Mouse (Mus musculus) urinary bladder, postnatal 25 days (tissue): Measurements from ENCODE around the gene Defb36.

Source experiments
- DNase-seq: peaks from one replicate; pipeline ENCODE4 v3.0.0; 2022; ENCODE audit warnings: low spot score

Gene Defb36

DNA sequence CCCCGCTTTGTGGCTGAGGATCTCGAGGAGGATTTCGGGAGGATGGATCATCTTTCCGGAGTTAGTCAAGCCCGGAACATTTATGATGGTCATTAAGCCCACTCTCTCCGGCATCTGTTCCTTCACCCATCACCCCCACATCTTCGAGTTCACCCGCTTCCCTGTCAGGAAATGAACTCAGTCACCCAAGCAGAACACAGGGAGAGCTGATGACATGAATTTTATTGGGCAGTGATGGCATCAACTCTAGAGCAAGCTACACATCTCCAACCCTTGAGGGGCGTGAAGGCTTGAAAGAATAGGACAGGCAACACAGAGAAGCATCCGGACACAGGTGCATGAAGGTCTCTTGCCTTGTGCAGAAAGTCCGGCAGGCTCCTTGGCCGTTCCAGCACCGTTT, 18.0 kb downstream of the Defb36 start:
- no peak for DNase-seq

DNA sequence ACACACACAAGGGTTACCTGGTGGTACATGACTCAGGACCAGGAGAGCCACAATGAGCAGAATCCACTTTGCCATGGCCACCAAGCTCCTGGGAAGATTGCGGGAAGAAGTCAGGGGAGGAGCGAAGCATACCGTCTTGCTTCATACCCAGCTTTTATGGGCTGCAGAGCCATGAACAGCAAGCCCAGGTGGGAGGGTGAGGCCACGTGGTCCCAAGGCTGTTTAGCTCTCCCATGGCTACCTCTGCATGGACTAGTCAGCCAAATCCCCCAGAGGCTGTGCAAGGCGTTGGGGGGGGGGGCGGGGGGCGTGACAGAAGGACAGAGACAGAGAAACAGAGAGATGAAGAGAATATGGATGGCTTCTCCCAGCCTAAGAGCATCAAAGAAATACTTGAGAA, 18.8 kb downstream of the Defb36 start, which contains the start of gene Defb25:
Gene Defb25 (minus strand): TSS at position 101 of the 400 bp plus-strand sequence.
- no peak for DNase-seq

DNA sequence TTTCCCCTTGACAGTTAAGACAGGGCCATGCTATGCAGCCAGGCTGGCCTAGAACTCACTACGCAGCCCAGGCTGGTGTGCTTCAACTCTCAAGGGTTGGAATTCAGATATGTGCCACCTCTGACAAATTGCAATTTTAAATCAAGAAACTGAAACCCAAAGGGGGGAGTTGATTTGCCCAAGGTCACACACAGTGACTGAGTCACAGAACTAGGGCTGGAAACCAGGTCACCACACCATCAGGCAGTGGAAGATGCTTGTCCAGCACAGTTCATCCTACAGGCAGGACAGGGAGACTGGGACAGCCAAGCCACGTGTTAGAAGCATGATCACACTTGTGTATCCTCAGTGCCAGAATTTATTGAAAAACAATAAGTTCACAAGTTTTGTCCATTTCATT, 20.4 kb downstream of the Defb36 start:
- DNase-seq: no peak

DNA sequence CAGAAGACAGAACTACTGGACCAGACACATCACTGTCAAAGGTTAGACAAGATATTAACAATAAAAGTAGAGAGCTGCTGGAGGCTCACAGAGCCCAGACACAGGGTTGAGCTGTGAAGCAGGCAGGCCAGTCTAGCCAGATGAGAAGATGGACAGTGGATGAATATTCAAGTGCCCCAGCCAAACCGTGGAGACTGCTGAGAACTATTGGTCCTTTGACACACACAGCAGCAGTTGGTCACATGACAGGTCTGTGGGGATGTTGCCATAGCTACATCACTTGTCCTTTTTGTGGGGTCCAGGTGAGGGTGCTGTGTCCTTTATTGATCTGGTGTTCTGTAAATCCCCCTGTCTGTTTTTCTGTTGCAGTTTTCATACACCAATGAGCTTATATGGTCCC, 21.1 kb downstream of the Defb36 start:
- no peak for DNase-seq

DNA sequence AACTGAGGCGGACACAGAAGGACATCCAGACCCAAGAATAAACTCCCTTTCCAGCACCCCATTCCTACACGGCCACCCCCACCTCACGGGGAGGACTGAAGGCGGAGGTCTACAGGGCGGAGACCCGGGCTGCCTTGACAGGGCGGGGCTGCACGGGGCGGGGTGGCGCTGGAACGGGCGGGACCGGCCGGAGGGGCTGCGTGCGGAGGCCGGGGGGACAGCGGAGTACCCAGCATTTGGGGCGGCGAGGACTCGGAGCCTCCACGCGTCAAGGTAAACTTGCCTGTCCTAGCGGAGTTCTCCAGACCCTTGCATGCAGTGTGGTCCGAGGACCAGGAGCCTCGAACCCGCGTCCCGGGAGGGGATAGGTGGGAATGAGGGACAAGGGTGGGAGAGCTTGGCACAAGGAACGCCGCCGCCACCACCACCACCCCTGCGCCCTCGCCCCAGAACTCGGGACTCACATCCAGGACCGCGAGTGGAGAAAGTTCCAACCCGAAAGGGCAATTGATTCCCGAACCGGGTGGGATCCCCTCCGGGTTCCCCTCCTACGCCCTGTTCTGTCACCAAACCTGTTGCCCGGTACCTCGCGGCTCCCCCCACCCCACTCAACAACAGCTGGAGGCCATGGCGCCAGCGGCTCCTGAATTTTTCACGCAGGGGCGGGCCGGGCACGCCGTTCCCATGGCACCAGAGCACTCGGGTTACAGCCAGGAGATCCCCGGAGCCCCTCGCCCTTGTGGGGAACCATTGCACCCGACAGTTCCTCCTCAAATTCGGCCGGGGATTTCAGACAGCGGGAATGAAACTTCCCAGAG, 22.9 kb downstream of the Defb36 start, which contains the start of gene Rem1:
Gene Rem1 (plus strand): TSS at position 178 of the 818 bp plus-strand sequence.
- DNase-seq: no peak

DNA sequence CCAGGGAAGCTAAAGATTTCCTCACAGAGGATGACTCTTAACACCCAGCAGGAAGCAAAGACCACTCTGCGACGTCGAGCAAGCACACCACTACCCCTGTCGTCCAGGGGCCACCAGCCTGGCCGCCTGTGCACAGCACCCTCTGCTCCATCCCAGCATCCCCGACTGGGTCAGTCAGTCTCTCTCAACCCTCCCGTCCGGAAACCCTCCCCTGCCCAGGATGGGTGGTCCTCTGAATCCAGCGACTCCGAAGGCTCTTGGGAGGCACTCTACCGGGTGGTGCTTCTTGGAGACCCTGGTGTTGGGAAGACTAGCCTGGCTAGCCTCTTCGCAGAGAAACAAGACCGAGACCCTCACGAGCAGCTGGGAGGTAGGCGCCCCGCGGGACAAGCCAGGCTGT, 23.9 kb downstream of the Defb36 start:
- DNase-seq: no peak

DNA sequence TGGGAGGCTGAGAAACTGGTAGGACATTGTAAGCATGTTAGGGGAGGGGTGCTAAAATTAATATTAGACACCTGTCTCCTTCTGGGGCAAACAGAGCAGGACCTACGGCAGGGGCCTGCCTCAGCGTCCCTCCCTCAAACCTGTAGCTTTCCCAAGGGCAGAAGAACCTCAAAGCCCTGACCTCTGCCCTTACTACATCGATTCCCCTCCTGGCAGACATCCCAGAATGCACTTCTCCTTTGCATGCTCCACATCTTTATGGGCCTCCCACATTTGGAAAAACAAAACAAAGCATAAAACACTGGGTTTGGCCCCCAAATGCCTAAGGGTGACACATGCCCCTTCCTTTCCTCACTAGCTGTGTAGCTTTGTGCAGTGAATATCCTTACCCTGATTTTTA, 25.1 kb downstream of the Defb36 start:
- no peak for DNase-seq

DNA sequence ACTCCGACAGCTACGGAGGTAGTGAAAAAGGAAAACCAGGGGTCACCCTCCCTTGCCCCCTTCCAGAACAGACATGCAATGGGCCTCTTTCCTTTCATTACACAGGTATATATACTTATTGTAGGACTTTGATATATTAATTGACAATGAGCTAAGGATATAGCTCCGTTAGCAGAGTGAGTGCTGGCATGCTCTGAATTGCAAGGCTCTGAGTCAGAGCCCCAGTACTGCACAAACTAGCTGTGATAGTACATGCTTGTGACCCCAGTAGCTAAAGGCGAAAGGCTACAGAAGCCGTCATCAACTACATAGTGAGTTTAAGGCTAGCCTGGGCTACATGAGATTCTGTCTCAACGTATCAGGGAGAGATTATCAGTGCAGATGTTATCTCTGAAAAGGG, 25.8 kb downstream of the Defb36 start:
- no peak for DNase-seq

DNA sequence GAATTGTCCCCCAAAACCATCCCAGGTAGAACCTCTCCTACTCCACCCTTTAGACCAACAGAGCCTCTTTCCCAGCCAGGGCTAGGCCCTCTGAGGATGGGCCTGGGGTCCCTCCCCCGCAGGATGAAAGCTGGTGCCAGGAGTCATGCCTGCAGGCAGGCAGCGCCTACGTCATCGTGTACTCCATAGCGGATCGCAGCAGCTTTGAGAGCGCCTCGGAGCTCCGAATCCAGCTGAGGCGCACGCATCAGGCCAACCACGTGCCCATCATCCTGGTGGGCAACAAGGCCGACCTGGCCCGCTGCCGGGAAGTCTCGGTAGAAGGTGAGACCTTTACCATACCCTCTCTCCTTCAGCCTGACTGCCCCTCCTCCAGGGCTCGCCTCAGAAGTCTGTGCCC, 29.2 kb downstream of the Defb36 start:
- DNase-seq: no peak

DNA sequence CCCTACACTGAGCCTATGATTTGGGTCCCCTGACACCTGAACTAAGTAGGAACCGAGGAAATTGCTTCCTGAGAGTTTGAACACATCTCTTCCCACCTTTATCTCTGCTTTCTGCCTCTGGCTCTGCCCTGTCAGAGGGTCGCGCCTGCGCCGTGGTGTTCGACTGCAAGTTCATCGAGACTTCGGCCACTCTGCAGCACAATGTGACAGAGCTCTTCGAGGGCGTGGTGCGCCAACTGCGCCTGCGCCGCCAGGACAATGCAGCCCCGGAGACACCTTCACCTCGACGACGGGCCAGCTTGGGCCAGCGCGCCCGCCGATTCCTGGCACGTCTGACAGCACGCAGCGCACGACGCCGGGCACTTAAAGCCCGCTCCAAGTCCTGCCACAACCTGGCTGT, 30.2 kb downstream of the Defb36 start:
- no peak for DNase-seq

DNA sequence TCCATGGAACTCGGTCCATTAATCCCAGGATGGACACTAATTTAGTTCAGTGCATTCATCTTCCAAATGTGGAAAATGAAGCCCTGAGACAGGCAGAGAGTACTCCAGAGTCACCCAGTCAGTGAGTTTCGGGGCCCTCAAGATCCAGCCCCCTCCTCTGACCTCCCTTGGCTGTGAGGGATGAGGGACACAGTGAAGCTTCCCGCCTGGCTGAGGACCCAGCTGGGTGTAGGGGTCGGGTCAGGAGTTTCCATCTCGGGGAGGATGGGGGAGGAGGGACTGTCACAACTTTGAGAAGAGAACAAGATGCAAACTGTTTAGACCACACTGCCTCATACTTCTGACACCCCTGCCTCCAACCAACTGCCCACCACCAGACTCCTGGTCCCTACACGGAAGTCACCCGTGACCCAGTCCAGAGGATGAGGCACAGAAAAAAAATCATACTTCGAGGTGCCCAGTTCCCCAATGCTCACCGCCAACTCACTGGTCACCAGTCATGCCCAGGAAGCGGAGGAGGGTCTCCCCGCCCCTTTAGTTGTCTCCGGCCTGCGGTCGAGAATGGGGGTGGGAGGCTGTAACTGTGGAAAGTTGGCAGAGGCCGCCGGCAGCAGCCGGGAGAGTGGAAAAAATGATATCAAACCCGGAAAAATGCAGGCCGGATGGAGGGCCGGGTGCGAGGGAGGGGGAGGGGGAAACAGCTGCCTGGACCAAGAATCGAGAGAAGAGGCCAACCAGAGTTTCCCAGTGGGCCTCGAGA, 32.3 kb downstream of the Defb36 start:
- peak; percentile 24 for DNase-seq

DNA sequence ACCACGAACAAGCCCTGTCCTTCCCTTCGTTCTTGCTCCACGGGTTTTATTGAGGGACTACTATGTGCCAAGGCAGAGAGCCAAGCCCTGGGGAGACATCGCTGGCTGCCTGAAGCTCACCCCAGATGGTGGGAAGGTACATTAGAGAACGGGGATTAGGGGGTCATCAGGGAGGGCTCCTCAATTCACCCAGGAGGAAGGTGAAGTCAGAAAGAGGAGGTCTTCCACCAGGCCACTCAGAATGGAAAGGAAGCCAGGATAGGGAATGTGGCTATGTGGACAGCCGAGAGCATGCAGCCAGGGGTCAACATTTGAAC, 32.8 kb downstream of the Defb36 start:
- DNase-seq: no peak

DNA sequence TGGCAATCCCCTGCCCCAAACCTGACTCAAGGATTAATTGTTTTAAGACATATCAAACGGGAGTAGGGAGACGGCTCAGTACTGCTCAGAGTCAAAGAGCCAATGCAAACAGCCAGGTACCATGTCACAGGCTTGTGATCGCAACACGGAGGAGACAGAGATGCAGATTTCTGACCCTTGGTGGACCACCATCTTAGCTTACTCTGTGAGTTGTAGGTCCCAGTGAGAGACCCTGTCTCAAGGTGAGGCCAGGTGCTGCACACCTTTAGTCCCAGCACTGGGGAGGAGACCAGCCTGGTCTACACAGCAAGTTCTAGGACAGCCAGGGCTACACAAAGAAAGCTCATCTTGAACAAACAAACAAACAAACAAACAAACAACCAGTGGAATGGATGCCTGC, 33.3 kb downstream of the Defb36 start:
- DNase-seq: no peak

DNA sequence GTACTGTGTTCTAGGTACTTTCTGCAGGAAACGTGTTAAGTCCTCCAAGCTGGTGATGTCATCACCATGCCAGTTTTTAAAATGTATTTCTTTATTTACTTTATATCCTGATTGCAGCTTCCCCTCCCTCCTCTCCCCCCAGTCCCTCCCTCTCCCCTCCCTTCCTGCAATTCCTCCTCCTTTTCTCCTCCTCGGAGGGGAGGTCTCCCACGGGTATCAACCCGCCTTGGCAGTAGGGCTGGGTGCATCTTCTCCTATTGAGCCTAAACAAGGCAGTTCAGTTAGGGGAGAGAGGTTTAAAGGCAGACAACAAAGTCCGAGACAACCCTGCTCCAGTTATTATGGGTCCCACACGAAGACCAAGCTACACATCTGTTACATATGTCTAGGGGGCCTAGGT, 34.7 kb downstream of the Defb36 start:
- DNase-seq: no peak

DNA sequence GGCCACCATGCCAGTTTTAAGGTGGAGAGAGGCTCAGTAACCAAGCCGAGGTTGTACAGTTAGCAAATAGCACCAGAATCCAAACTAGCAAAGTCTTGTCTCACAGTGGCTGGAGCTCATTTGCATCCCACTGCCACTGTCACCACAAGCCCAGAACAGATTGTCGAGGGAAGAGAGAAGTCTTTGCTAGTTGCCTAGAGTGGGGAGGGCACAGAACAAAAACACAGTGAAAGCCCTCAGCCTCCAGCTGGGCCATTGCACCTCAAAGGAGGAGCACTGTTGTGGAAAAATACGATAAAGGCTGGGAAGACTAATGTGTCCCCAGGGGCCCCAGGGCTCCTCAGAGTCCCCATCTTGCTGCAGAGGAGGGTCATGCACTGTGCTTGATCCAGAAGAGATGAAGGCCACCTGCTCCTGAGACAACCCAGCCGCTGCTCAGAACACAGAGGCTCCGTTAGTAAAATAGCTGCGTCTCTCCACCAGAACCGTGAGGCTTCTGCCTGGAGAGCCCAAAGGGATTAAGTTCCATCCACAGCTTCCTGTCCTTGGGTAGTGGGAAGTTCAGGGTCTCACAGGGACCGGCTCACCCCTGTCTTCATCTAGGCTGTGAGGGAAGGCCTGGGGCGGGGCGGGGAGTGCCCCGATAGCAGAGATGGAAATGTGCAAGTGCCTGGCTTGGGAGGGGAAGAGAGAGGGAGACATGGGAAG, 35.4 kb downstream of the Defb36 start:
- DNase-seq: no peak

DNA sequence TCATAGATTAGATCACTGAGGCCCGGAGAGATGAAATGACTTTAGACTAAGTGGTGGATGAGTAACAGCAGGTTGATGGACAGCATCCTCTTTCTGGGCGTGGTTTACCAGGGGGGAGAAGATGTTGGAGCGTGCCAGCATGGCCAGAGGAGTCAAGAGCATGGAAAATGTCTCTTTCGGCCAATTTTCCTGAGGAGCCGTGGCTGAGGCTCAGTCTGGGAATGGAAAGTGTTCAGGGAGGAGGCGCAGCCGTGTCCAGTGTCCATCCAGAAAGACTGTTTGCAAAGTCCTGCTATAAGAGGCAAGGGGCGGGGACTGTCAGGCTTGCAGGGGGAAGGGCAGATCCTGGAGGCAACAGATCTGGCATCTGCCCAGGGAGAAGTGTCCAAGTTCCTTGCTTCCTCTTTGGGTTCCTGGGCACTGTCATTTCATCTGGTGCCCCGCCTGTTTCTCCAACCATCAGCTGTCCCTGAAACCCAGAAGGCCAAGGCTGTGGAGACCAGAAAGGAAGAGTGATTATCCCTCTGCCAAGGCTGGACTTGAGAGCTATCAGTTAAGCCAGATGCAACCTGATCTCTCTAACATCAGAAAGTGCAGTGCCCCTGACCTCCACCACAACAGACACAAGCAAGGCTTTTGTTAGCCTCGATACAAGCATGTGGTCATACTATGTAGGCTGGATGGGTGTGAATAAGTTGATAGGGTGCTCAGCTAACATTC, 48.9 kb downstream of the Defb36 start:
- no peak for DNase-seq

DNA sequence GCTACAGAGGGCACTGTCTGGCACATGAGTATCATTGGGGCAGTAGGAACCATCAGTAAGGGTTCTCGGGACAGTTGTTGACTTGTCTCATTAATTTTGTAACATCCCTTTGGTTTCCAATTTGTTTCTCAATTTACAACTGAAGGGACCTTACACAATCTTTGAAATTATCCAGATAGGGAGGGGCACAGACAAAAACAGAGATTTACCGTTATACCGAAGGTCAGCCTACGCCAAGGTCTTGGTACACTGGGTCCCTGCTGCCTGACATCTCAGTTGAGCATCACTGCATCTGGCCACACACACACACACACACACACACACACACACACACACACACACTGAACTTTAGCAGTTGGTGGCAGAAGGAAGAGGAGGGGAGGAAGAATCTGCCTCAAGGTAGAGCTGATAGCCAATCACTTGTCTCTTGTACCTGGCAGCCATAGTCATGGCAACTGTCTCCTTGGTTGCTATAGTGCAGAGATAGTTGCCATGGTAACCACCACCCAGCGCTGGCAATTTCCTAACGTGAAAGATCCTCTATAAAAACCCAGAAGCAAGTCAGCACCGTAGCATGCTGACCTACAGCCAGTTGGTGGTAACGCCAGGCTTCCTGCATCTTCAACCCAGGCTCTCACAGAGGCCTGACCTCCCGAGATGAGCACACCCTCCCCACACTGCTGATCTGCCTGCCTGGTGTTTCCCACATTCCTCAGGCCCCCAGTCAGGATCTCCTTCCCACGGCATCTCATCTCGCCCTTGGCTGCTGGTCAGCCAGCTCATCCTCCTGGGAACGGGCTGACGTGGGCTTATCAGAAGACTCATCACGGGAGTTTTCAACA, 50.0 kb downstream of the Defb36 start:
- peak; percentile 22 for DNase-seq

DNA sequence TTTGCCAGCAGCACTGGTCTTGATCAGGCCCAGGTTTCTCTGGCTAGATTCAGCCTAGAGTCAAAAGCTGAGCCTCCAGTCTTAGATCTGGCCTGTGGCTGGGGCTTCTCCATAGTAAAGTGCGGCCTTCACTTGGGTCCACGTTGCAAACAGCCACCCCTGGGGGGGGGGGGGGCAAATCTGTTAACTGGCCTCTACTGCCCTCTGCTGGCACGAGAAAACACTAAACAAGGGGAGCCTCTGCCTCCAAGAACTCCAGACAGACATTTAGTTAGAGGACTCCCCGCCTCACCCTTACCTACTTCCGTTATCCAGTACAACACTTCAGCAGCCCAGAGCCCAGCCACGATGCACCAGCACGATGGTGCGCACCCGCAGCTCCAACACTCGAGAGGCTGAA, 53.3 kb downstream of the Defb36 start:
- DNase-seq: peak; percentile 45

DNA sequence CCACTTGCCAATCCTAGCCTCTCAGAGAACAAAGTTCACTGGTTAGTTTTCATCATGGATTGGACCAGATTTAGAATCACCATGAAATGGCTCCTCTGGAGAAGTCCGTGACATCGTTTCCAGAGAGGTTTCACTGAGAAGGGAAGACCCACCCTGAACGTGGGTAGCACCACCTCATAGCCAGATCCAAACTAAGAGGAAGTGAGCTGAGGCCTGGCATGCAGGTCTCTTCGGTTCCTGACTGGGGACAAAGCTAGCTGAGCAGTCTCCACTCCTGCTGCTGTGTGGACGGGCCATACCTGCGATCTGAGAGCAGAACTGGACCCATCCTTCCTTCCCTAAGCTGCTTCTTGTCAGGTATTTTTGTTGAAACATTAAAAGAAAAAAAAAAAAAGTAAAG, 57.0 kb downstream of the Defb36 start:
- DNase-seq: no peak
